Comparison of ENCODE assay signal across 34 mouse cellular contexts in genomic region chr6:126877118-126877517, GRCm38 (mm10). TPM values are rescaled to one million over a fixed set of nuclear protein-coding genes. Genes with fewer than 3 reads are reported as not detected.
"Had no signal": no experiment of that assay in that cellular context is flagged by ENCODE, and none has a peak within 500 bp of the region (broad histone marks: within the 10 kb centered on the region; RNA-seq: fewer than 3 reads in every experiment).

No protein-coding gene starts in this region.

- H3K27ac ChIP-seq: heart, embryonic 10.5 days; hindbrain, embryonic 10.5 days; hindbrain, embryonic 12.5 days; hindbrain, embryonic 14.5 days; intestine, embryonic 15.5 days; layer of hippocampus, adult 2 months; left cerebral cortex, adult 2 months; limb, embryonic 10.5 days; limb, embryonic 12.5 days; liver, embryonic 13.5 days had no signal

- DNase-seq: gastrocnemius, postnatal 14 days; gastrocnemius, postnatal 36 days; heart, adult 18-20 months; heart, postnatal 10 days; kidney, adult 18-20 months; kidney, adult 8-10 months; kidney, postnatal 10 days; kidney, postnatal 25 days; kidney, postnatal 4 days; liver; liver, embryonic 13.5 days had no signal

- H3K4me3 ChIP-seq: heart, embryonic 10.5 days; heart, embryonic 12.5 days; hindbrain, embryonic 10.5 days; hindbrain, embryonic 12.5 days; intestine, embryonic 15.5 days; layer of hippocampus, adult 2 months; left cerebral cortex, adult 2 months; limb, embryonic 10.5 days; limb, embryonic 12.5 days; liver, embryonic 13.5 days had no signal

- H3K9me3 ChIP-seq: heart, embryonic 10.5 days; heart, embryonic 12.5 days; hindbrain, embryonic 10.5 days; hindbrain, embryonic 12.5 days; intestine, embryonic 15.5 days; limb, embryonic 10.5 days; limb, embryonic 12.5 days; liver, embryonic 13.5 days had no signal

- H3K4me1 ChIP-seq: heart, embryonic 12.5 days; hindbrain, embryonic 10.5 days; hindbrain, embryonic 12.5 days; intestine, embryonic 15.5 days; limb, embryonic 10.5 days; limb, embryonic 12.5 days; liver, embryonic 13.5 days had no signal

- ATAC-seq: hindbrain, embryonic 16.5 days; inflammation-experienced regulatory T-cells, adult 6 months; intestine, embryonic 15.5 days; intestine, postnatal 0 days had no signal

- H3K27me3 ChIP-seq: hindbrain, embryonic 12.5 days; intestine, embryonic 15.5 days; liver, embryonic 13.5 days had no signal

- H3K36me3 ChIP-seq: heart, embryonic 10.5 days; heart, embryonic 12.5 days; hindbrain, embryonic 10.5 days; hindbrain, embryonic 12.5 days; intestine, embryonic 15.5 days; limb, embryonic 10.5 days; limb, embryonic 12.5 days; liver, embryonic 13.5 days had no signal

- H3K9ac ChIP-seq: heart, embryonic 12.5 days; hindbrain, embryonic 12.5 days; hindbrain, embryonic 14.5 days; intestine, embryonic 15.5 days; limb, embryonic 12.5 days; liver, embryonic 13.5 days had no signal

- H3K4me2 ChIP-seq: heart, embryonic 12.5 days; hindbrain, embryonic 12.5 days; hindbrain, embryonic 14.5 days; intestine, embryonic 15.5 days; limb, embryonic 12.5 days; liver, embryonic 11.5 days; liver, embryonic 13.5 days had no signal

RNA-seq across cellular contexts. Expression of gene Akap3, which starts 24.2 kb away (rescaled TPM):
- total RNA-seq: gastrocnemius, adult 18-20 months; gastrocnemius, adult 8-10 months; gastrocnemius, postnatal 14 days; gastrocnemius, postnatal 36 days; heart, adult 18-20 months; heart, adult 8-10 months; heart, postnatal 10 days; heart, postnatal 25 days had no signal
- polyA plus RNA-seq: heart, embryonic 10.5 days; heart, embryonic 12.5 days; heart, embryonic 14.5 days; heart, embryonic 16.5 days; hindbrain, embryonic 12.5 days; inflammation-experienced regulatory T-cells, adult 6 months; intestine, embryonic 15.5 days; intestine, postnatal 0 days; kidney, embryonic 16.5 days; limb, embryonic 10.5 days; limb, embryonic 12.5 days; liver, embryonic 11.5 days; liver, embryonic 13.5 days had no signal

RNA-seq across cellular contexts. Expression of gene Dyrk4, which starts 44.5 kb away (rescaled TPM):
- total RNA-seq: gastrocnemius, adult 18-20 months; gastrocnemius, adult 8-10 months; gastrocnemius, postnatal 14 days; gastrocnemius, postnatal 36 days; heart, adult 18-20 months; heart, adult 8-10 months; heart, postnatal 10 days; heart, postnatal 25 days; left cerebral cortex, adult 2 months had no signal
- polyA plus RNA-seq: gonadal fat pad, adult 2 months; heart, embryonic 10.5 days; heart, embryonic 12.5 days; heart, embryonic 14.5 days; intestine, postnatal 0 days; kidney, embryonic 14.5 days; kidney, embryonic 16.5 days; limb, embryonic 10.5 days; limb, embryonic 12.5 days; liver, embryonic 11.5 days; liver, embryonic 13.5 days had no signal
